Mouse (Mus musculus) layer of hippocampus, adult 2 months (tissue): ENCODE data around the gene Psph. TPM values are rescaled to one million over a fixed set of nuclear protein-coding genes. Genes with fewer than 3 reads are reported as not detected.

ENCODE experiments used
- DNase-seq, 2 experiments: peaks; one replicate each; pipeline ENCODE4 v3.0.0; 2022; ENCODE audit warnings: low spot score in 2 of 2
- H3K27ac ChIP-seq: fragments of 200-600 bp; 2 replicates; pipeline ENCODE4 v1.8.1; 2022
- H3K4me3 ChIP-seq: fragments of 200-600 bp; 2 replicates; pipeline ENCODE4 v1.8.1; 2022; ENCODE audit warnings: mild to moderate bottlenecking
- CTCF ChIP-seq: fragments of 200-600 bp; conservative IDR thresholded peaks from 2 replicates; pipeline ENCODE4 v1.8.1; 2022; ENCODE audit warnings: antibody characterized with exemption, mild to moderate bottlenecking, moderate library complexity
- total RNA-seq, 2 experiments: library from RNA; stranded (reverse); gene quantifications; 2 replicates each; pipeline ENCODE4 v1.2.3; 2021

Psph gene
- total RNA-seq, 2 experiments from 2014 or later: 27.7 to 28.5 TPM

- no peak overlapping the region for H3K27ac ChIP-seq
- no peak overlapping the region for H3K4me3 ChIP-seq
- TF ChIP-seq CTCF: no peak
- DNase-seq: no peak
Observed at GRCm38 (mm10) chr5:129772433-129772832, 14.8 kb downstream of the Psph start.

- no peak for DNase-seq
- Histone ChIP-seq H3K27ac (no peak overlapping the region), H3K4me3 (no peak overlapping the region)
- no peak for TF ChIP-seq CTCF
Observed at GRCm38 (mm10) chr5:129770443-129771355, 16.6 kb downstream of the Psph start.

DNA sequence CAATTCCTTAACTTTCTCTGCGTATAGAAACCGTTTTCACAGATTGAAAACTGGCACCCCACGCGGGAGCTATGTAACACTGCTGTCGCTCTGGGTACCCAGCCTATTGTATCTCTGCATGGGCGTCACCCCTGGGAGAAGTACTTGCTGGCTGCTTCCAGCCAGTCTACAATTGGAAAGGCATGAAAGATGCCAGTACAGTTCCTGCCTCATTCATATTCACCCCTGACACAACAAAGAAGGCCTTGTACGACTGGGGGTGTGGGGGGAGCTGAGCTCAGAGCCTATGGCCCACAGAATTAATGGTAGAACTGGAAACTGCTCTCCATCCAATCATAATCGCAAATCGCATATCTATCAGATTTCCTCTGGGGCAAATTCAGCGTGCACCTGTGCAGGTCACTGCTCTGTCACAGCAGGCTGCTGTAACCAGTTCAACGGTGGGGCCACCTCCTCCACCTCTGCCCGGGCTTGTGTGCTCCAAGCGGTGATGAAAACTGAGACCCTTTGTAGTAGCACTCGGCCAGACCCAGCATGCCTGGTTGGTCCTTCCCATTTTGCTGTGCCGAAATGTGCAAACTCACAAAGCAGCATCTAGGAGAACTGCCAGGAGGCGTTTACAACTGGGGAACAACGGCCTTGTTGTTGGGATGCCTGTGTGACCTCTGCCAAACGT lies 25.2 kb downstream of the Psph start:
- peak; percentile 59 to 65 for DNase-seq
- TF ChIP-seq CTCF: no peak
- H3K27ac ChIP-seq: peak overlapping the region; percentile 93

DNA sequence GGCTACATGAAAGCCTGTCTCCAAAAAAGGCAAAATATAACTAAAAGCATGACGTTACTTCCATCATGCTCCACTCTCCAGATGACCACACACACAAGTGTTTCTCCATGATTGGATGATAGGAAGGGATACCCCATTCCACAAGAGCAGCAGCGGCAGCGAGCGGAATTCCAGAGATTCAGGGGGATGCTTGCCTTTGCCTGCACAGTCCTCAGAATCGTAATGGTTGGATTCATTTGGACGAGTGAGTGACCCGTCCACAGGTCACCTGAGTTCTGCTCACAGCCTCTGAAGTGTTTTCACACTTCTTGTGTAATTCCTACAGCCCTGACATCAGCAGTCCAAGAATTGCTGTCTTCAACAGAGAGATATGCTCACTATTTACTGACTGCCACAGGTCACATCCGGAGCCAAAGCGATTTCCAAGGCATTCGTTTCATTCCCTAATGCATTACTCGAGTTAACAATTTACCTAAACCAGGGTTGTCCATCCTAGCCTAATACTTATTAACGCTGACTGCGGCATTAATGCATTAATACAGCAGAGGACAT lies 27.2 kb downstream of the Psph start:
- Histone ChIP-seq H3K27ac (no peak overlapping the region), H3K4me3 (no peak overlapping the region)
- DNase-seq: no peak
- TF ChIP-seq CTCF: no peak

More for the DNA sequence above, 25.2 kb downstream of the Psph start:
- no peak overlapping the region for H3K4me3 ChIP-seq

- Histone ChIP-seq H3K4me3 (no peak overlapping the region), H3K27ac (no peak overlapping the region)
- no peak for TF ChIP-seq CTCF
- no peak for DNase-seq
Observed at GRCm38 (mm10) chr5:129756886-129757285, 30.4 kb downstream of the Psph start.

GRCm38 (mm10) chr5:129744050-129744449 lies 43.2 kb downstream of the Psph start:
- no peak for DNase-seq
- no peak for TF ChIP-seq CTCF
- no peak overlapping the region for H3K4me3 ChIP-seq
- no peak overlapping the region for H3K27ac ChIP-seq

DNA sequence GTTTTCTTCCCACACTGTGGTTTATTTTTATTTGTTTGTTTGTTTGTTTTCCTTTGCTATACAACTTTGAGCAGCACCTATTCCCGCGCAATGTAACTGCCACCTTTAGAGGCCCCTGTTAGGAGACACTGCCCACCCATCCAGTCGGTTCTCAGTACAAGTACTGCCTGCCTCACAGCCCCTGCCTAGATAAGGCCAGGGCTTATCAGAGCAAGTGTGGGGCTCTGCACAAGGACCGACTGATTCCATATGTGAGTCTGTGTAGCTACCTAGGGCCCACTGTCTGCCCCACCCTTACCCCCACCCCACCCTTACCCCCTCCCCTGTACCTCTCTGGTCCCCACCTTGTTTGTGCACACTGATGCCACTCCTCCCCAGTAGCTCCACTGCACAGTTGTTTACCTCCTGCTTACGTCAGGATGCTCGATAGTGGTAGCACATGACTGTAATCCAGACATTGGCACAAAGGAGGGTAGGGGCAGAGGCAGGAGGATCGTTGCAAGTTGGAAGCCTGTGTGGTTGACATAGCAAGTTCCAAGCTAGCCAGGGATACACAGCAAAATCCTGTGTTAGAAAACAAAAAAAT lies 44.3 kb downstream of the Psph start:
- Histone ChIP-seq H3K27ac (no peak overlapping the region), H3K4me3 (no peak overlapping the region)
- TF ChIP-seq CTCF: no peak
- DNase-seq: no peak

GRCm38 (mm10) chr5:129740976-129741375 lies 46.3 kb downstream of the Psph start:
- H3K27ac ChIP-seq: no peak overlapping the region
- no peak for DNase-seq
- H3K4me3 ChIP-seq: no peak overlapping the region
- peak; percentile 75 for TF ChIP-seq CTCF

DNA sequence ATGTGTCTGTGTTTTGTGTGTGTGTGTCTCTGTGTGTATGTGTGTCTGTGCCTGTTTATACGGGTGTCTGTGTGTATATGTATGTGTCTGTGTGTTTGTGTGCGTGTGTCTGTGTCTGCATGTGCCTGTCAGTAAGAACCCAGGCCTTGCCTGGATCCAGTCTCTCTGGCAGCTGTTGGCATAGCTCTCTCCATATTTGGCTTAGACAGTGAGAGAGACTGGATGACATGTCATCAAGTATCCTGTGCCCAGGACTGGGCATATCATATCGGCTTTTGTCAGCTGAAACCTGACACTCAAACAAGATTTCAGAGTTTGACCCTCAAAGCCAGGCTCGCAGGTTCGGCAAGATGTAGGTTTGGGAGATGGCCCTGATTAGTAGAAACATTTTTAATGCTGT lies 56.2 kb downstream of the Psph start:
- Histone ChIP-seq H3K4me3 (no peak overlapping the region), H3K27ac (no peak overlapping the region; the same call in 1 of the 2 replicates)
- DNase-seq: no peak
- TF ChIP-seq CTCF: no peak

GRCm38 (mm10) chr5:129730344-129730743 lies 56.9 kb downstream of the Psph start:
- no peak overlapping the region for H3K4me3 ChIP-seq

DNA sequence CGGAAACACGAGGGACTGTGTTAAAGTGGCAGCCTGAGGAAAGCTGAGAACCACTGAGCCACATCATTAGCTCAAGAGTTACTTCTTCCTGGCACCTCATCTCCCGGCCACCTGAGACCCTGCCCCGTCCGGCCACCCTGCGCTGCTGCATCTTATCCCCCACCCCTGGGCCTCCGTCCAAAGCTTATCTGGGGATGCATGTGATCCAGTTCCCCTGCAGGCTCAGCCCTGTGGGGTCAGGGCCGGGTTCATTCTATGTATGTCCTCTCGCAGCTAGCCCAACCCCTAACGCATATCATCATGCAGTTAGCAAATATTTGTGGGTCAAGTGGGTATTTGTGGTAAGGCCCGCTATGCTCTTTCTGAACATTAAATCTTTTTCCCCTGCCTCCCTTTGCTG lies 58.0 kb downstream of the Psph start:
- H3K4me3 ChIP-seq: no peak overlapping the region
- no peak for DNase-seq
- peak overlapping the region; percentile 73 for H3K27ac ChIP-seq
- TF ChIP-seq CTCF: no peak

More at GRCm38 (mm10) chr5:129730344-129730743, 56.9 kb downstream of the Psph start:
- TF ChIP-seq CTCF: no peak
- no peak for DNase-seq
- H3K27ac ChIP-seq: peak overlapping the region; percentile 73

- H3K4me3 ChIP-seq: no peak overlapping the region
- no peak for DNase-seq
- no peak for TF ChIP-seq CTCF
- no peak overlapping the region for H3K27ac ChIP-seq
Observed at GRCm38 (mm10) chr5:129726784-129727183, 60.5 kb downstream of the Psph start.
